Mouse (Mus musculus) thymus, postnatal 0 days (tissue): ENCODE measurements at regions not wholly inside any gene's neighbourhood (a gene's known extent, or its start where the extent isn't known, plus 50 kb on each side); places are given as distances from the start of the nearest gene placed in this dataset.

Experiments used
- DNase-seq: peaks from one replicate; pipeline ENCODE4 v3.0.0-alpha.2; 2015; ENCODE audit warnings: low spot score

GRCm38 (mm10) chr12:56402844-56403243, 57.1 kb upstream of the Mbip start:
- DNase-seq: no peak

GRCm38 (mm10) chr12:56402137-56402536, 56.4 kb upstream of the Mbip start:
- no peak for DNase-seq
